Mouse (Mus musculus): Measurements from ENCODE around the gene Pde3a. TPM values are rescaled to one million over a fixed set of nuclear protein-coding genes. Genes with fewer than 3 reads are reported as not detected.

Pde3a gene
- polyA plus RNA-seq, 1 experiment, result 2.7 TPM

DNA sequence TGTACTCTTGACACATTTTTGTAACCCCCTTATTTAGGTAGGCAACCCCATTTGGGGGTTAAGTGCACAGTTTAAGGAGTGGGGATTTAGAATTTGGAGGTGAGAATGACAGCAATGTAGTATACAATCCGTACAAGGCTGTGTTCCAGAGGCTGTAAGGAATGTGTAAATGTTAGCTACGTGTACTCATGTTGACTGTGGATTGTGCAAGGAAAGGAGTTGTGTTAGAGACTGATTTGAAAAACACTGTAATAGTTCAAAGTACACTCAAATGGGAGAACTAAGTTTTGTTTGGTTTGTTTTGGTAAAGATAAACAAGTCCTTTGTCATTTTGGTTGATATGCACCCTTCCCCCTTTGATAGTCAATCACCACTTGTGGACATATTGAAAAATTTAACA, 273.5 kb downstream of the Pde3a start:
- no peak for TF ChIP-seq POLR2A (IDR thresholded peaks at IDR 0.05; ENCODE audit: borderline replicate concordance, extremely low read depth, insufficient read depth, insufficient read length, poor library complexity, severe bottlenecking)
- TF ChIP-seq CTCF (IDR thresholded peaks at IDR 0.05; ENCODE audit: borderline replicate concordance, extremely low read depth, insufficient read depth, insufficient read length), result no peak
- DNase-seq (ENCODE audit: low read depth), result no peak

DNA sequence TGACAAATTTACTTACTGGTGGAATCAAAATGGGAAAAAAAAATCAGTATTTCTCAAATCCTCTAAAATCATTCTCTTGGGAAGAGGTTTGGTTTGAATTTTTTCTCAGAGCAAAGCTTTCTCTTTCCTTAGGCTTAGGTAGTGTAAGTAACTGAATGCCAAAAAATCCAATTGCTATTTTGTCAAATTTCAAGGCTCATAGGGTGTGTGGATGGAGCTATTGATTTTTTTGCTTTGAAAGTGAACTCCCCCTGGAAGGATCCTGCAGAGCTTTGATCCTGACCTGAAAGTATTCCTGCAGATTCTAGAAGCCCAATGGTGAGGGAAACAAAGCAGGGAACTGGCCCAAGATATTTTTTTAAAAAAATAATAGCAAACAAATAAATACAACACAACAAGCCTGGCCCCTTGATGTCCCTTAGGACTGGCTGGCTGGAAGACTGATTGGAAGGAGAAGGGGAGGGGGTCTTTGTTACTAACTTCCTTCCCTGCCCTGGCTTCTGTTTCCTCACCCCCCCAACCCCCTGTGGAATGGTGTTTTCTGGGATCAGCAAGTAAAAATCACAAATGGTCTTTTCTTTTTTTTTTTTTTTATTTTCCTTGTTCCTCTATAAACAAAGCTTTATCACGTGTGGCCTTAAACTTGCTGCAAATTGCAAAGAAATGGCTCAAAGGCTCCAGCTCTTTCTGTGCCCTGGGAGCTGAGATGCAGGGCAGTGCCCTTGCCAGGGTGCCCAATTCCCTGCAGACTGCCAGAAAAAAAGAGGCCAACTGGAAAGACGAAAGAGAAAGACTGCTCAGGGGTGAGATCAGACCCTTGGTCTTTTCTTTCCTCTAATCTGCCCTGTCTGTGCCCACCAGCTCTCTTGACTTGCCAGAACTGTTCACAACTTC, 274.9 kb downstream of the Pde3a start, which contains the start of gene Slco1c1:
TSS of gene Slco1c1 (plus strand) at position 622 of the 894 bp plus-strand sequence.
- peak; percentile 48 for DNase-seq (ENCODE audit: low read depth)
- TF ChIP-seq POLR2A (IDR thresholded peaks at IDR 0.05; ENCODE audit: borderline replicate concordance, extremely low read depth, insufficient read depth, insufficient read length, poor library complexity, severe bottlenecking), result no peak
- TF ChIP-seq CTCF (IDR thresholded peaks at IDR 0.05; ENCODE audit: borderline replicate concordance, extremely low read depth, insufficient read depth, insufficient read length), result no peak

DNA sequence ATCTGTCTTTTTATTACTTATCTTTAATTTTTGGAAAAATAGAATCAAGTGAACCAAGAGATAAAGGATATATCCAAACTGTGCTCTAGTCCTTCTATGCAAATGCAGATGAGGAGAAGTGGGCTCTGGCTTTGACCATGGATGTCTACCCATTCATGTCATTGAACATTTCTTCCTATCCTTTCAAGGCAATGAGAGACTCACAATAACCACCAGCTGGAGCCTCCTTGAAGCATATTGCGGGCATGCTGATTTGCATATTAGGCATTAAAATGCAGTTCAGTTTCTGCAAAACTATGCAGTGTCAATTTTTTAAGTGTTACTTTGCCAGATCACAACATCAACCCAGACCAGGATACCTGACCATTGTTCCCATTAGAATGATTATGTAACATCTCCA, 276.7 kb downstream of the Pde3a start:
- DNase-seq (ENCODE audit: low read depth), result peak; percentile 70
- TF ChIP-seq CTCF (IDR thresholded peaks at IDR 0.05; ENCODE audit: borderline replicate concordance, extremely low read depth, insufficient read depth, insufficient read length) (no peak), POLR2A (IDR thresholded peaks at IDR 0.05; ENCODE audit: borderline replicate concordance, extremely low read depth, insufficient read depth, insufficient read length, poor library complexity, severe bottlenecking) (no peak)

DNA sequence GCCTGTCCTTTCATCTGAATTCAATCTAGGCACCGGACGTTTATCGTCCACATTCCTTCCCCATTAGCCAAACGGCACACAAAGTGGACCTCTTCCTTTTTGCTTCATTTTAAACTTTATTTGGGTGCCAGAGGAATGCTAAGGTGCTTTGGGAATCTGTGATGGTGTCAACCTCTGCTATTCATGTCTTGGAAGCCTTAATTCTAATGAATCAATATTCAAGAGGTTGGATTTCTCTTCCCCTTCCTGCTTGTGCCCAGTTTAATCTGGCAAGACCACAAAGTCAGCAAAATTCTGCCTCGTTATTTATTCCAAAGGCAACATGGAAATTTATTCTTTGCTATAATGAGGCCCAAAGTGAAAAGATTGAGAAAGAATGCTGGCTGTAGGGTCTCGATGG, 281.8 kb downstream of the Pde3a start:
- TF ChIP-seq POLR2A (IDR thresholded peaks at IDR 0.05; ENCODE audit: borderline replicate concordance, extremely low read depth, insufficient read depth, insufficient read length, poor library complexity, severe bottlenecking), result no peak
- TF ChIP-seq CTCF (IDR thresholded peaks at IDR 0.05; ENCODE audit: borderline replicate concordance, extremely low read depth, insufficient read depth, insufficient read length), result no peak
- DNase-seq (ENCODE audit: low read depth), result peak; percentile 46

DNA sequence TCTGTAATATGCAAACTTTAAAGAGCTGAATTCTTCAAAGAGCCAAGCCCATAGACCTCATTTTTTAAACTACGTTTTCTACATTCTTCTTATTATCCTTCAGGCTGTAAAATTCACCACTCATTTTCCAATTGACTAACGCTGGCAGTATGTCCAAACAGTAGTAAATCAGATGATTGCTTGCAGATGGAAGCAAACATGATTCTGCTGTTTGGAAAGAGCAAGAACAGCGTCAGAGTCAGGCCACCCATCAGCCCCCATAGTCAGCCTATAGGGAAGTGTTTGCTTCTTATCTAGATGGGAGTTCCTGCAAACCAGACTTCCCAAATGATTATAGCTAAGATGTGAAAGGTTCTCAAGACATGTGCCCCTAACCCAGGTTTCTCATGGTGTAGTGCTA, 288.2 kb downstream of the Pde3a start:
- TF ChIP-seq CTCF (IDR thresholded peaks at IDR 0.05; ENCODE audit: borderline replicate concordance, extremely low read depth, insufficient read depth, insufficient read length) (no peak), POLR2A (IDR thresholded peaks at IDR 0.05; ENCODE audit: borderline replicate concordance, extremely low read depth, insufficient read depth, insufficient read length, poor library complexity, severe bottlenecking) (no peak)
- no peak for DNase-seq (ENCODE audit: low read depth)

DNA sequence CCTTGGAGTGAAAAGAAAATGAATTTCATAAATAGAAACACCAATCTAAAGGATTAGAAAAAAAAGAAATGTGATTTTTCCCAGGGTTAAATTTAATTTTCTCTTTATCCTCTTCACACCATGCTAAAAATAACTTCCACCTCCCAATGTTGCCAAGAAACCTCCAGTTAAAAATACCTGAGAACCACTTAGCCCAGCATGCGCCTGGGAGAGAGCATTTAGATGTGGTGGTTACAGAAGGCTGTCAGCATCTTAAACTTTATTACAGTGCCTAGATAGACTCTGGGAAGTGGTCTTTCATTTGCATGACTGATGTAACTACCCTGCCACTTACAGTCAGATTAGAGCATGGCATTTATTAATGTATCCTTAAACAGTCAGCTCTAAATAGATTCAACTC, 292.1 kb downstream of the Pde3a start:
- peak; percentile 35 for DNase-seq (ENCODE audit: low read depth)
- TF ChIP-seq POLR2A (IDR thresholded peaks at IDR 0.05; ENCODE audit: borderline replicate concordance, extremely low read depth, insufficient read depth, insufficient read length, poor library complexity, severe bottlenecking) (no peak), CTCF (IDR thresholded peaks at IDR 0.05; ENCODE audit: borderline replicate concordance, extremely low read depth, insufficient read depth, insufficient read length) (no peak)

DNA sequence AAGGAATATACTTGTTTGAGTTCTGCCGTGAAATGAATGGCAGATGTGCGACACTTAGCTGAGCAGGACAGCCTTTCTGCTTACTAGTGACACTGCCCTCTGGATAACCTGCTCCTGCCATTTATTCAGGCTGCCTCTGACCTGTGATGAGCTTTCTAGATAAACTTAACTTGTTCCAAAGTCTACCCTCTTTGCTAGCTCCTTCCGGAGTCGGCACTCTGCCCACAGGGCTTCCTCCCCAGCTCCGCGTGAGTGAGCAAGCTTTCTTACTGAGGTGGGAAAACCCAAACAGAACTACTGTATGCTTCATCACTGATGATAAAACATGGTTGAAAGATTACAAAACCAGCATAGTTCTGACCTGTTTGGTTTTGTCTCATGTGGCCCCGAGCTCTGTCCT, 294.3 kb downstream of the Pde3a start:
- TF ChIP-seq CTCF (IDR thresholded peaks at IDR 0.05; ENCODE audit: borderline replicate concordance, extremely low read depth, insufficient read depth, insufficient read length) (no peak), POLR2A (IDR thresholded peaks at IDR 0.05; ENCODE audit: borderline replicate concordance, extremely low read depth, insufficient read depth, insufficient read length, poor library complexity, severe bottlenecking) (no peak)
- no peak for DNase-seq (ENCODE audit: low read depth)
